Mouse (Mus musculus) testis, postnatal 14 days (tissue): Measurements from ENCODE around the gene Padi6.

Experiments
- DNase-seq: peaks from one replicate; pipeline ENCODE4 v3.0.0; 2021; ENCODE audit warnings: low spot score

The Padi6 gene

GRCm38 (mm10) chr4:140742543-140742942 is at the start of gene Padi6:
Gene Padi6, minus strand, starts transcription at chr4:140742643.
- no peak for DNase-seq

GRCm38 (mm10) chr4:140791071-140791470 is 48.6 kb upstream of the Padi6 start:
- no peak for DNase-seq

DNA sequence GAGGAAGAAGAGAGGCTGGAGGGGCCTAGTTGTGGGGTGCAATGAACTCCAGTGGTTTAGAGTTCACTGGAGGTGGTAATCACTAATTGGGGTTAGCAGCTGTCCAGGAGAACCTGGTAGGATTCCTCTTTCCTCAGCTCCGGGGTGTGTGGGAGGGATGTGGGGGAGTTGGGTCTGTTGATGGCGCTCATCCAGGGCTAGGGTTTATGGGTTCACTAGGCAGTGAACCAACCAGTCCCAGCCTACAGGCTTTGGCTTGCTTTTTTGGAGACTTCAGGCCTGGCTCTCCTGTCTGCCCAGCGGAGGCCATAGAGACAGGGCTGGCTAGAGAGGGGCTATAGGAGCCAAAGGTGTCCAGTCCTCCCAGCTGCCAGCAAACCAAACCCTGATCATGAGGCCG is 47.5 kb upstream of the Padi6 start:
- DNase-seq = no peak

- DNase-seq = peak; percentile 59
Observed at GRCm38 (mm10) chr4:140788983-140789382, 46.5 kb upstream of the Padi6 start.

- no peak for DNase-seq
Observed at GRCm38 (mm10) chr4:140788264-140788663, 45.8 kb upstream of the Padi6 start.

GRCm38 (mm10) chr4:140787414-140787813 is 45.0 kb upstream of the Padi6 start:
- DNase-seq = no peak

GRCm38 (mm10) chr4:140785217-140785616 is 42.8 kb upstream of the Padi6 start:
- no peak for DNase-seq

- DNase-seq = no peak
Observed at GRCm38 (mm10) chr4:140784292-140784945, 42.0 kb upstream of the Padi6 start.

DNA sequence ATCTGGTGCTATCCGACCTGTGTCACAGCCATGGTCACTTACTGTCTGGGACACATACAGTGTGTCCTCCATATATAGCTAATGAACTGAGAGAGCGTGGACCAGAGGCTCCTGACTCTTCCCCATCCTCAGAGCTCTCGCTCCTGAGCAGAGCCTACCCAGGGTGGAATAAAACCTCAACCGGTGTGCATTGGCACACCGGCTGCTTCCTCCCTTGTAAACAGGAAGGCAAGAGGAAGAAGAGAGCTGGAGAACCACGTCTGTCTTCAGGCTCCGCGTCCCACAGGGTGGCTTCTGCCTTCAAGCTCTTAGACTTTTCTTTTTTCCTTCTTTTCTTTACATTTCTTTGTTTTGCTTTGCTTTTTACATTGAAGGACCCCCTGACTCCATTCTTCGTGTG is 40.4 kb upstream of the Padi6 start:
- no peak for DNase-seq

- no peak for DNase-seq
Observed at GRCm38 (mm10) chr4:140780507-140780906, 38.1 kb upstream of the Padi6 start.

DNA sequence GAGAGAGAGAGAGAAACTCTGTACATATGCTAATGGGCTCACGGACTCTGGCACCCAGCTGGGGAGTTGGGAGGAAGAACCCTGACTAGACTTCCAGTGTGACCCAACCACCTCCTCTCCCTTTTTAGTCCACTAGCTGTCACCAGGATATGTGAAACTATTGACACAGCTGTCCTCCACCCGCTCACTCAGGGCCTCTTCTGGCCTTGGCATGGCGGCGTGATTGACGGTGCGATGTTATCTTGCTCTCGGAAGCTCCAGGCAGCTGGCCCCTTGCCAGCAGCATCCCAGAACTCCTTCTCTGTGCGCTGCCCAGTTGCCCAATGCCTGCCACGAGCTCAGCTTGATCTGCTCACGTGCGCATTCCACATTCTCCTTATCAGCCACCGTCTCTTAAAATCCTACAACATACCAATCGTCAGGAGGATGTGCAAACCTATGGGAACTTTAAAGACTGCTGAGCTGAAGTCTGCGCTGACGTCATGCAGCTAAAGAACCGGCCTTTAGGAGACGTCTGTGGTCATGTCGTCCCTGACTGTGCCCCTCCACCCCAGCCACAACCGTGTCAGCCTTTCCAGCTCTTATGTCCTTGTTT is 37.5 kb upstream of the Padi6 start:
- DNase-seq = no peak

DNA sequence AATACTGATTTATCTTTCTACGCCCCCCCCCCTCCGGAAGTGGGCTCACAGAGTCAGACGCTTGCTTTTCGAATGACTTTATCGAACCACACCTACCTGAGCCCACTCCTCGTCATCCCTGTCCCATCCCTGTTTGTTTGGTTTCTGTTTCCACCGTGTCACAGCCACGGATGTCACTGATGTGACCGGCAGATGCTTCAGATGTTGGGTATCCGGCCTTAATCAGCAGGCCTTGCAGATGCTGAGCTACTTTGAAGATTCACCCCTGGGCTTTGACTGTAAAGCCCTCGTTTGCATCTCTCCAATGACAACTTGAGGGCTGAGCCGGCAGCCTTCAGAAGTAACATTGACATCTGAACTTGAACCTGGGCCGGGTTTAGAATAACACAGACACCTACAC is 34.2 kb upstream of the Padi6 start:
- DNase-seq = no peak

- DNase-seq = no peak
Observed at GRCm38 (mm10) chr4:140775876-140776275, 33.4 kb upstream of the Padi6 start.

DNA sequence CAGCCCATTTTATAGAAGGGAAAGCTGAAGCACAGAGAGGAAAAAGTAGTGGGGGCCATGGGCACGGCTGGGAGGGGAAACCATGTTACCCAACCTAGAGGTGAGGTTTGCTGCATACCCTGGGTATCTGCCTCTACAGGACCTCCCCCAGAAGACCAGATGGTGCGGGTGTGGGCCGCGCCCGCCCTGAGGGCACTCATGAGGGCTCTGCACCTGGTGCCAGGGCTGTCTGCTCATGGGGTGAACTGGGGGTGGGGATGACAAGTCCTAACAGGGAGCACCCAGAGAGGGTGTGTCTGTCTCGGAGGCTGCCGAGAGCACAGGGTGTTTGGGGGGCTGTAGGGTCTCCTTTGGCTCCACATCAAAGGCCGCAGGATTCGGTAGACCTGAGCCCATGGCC is 32.5 kb upstream of the Padi6 start:
- DNase-seq = no peak

- DNase-seq = no peak
Observed at GRCm38 (mm10) chr4:140774025-140774800, 31.8 kb upstream of the Padi6 start, which contains the start of gene Padi4. Gene Padi4, minus strand, starts transcription at chr4:140774236.

GRCm38 (mm10) chr4:140771091-140771490 is 28.6 kb upstream of the Padi6 start:
- DNase-seq = no peak

GRCm38 (mm10) chr4:140770433-140770832 is 28.0 kb upstream of the Padi6 start:
- peak; percentile 77 for DNase-seq

GRCm38 (mm10) chr4:140768973-140769372 is 26.5 kb upstream of the Padi6 start:
- DNase-seq = no peak

GRCm38 (mm10) chr4:140765936-140766335 is 23.5 kb upstream of the Padi6 start:
- no peak for DNase-seq

DNA sequence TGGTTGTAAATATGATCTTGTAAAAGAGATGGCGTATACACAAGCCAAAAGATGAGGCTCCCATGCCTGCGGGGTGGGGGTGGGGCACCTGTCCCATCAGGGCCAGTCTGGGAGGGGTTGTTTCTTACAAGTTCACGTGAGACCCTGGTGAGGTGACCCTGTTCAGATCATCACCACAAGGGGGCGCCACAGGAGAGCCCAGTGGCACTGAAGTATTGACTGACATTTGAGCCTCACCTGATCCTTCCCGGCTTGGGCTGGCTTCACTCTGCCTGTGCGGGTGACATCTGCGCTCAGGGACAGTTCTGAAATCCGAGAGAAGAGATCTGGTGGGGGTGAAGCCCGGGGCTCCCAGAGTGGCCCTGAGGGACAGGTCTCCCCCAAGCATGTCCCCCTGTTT is 20.7 kb upstream of the Padi6 start:
- DNase-seq = peak; percentile 57

GRCm38 (mm10) chr4:140761601-140762000 is 19.2 kb upstream of the Padi6 start:
- no peak for DNase-seq

DNA sequence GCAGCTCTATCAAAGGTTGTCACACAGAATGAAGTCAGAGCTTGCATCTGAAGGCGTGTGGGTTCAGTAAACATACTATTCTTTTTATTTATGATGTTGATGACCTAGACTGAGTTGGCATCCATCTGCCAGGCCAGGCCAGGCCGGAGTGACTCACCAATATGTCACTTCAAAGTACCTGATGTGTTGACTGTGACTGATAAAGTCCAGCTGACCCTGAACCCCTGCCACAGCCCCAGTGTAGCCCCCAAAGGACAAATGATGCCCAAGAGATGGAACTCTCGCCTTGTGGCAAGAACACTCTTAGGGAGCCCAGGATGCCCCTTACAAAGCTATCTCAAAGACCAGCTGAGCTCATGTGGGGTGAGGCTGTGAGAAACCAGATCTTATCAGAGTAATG is 13.4 kb upstream of the Padi6 start:
- no peak for DNase-seq

DNA sequence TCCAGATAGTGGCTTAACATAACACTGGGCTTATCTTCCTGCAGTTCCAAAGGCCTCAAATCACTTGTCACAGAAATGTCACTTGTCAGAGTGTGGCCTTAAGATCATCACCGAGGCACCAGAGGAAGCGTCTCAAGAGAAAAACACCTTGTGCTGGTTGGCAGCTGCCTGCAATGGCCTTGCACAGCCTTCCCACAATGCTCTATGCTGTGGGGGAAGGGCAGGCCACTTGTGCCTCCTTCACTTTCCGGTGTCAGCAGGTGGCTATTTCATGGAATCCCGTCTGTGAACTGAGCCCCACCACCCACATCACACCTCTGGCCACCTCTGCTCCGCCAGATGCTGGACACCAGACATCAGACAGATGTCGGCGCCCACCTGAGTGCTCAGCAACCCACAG is 10.9 kb upstream of the Padi6 start:
- DNase-seq = no peak
